Mouse (Mus musculus): ENCODE data around the gene Abcc1.

Gene Abcc1

GRCm38 (mm10) chr16:14444059-14444855, 82.9 kb downstream of the Abcc1 start:
- no peak for DNase-seq

- no peak for DNase-seq
These were observed 83.8 kb downstream of the Abcc1 start for GRCm38 (mm10) chr16:14445197-14445596.

- DNase-seq: no peak
These were observed 86.0 kb downstream of the Abcc1 start for GRCm38 (mm10) chr16:14447366-14447765.

GRCm38 (mm10) chr16:14448307-14448706, 86.9 kb downstream of the Abcc1 start:
- DNase-seq: no peak

GRCm38 (mm10) chr16:14449861-14450260, 88.5 kb downstream of the Abcc1 start:
- no peak for DNase-seq

- peak; percentile 3 for DNase-seq
These were observed 90.2 kb downstream of the Abcc1 start for GRCm38 (mm10) chr16:14451374-14452046.

- DNase-seq: no peak
These were observed 101.2 kb downstream of the Abcc1 start for GRCm38 (mm10) chr16:14462535-14462934.

GRCm38 (mm10) chr16:14465016-14465415, 103.7 kb downstream of the Abcc1 start:
- DNase-seq: no peak

- DNase-seq: no peak
These were observed 107.0 kb downstream of the Abcc1 start for GRCm38 (mm10) chr16:14468351-14468750.

GRCm38 (mm10) chr16:14468841-14469240, 107.5 kb downstream of the Abcc1 start:
- no peak for DNase-seq

- no peak for DNase-seq
These were observed 110.8 kb downstream of the Abcc1 start for GRCm38 (mm10) chr16:14472171-14472570.

GRCm38 (mm10) chr16:14473686-14474085, 112.3 kb downstream of the Abcc1 start:
- DNase-seq: no peak

GRCm38 (mm10) chr16:14475001-14475400, 113.6 kb downstream of the Abcc1 start:
- DNase-seq: no peak

- DNase-seq: no peak
These were observed 114.7 kb downstream of the Abcc1 start for GRCm38 (mm10) chr16:14476056-14476455.

GRCm38 (mm10) chr16:14476701-14477400, 115.5 kb downstream of the Abcc1 start:
- no peak for DNase-seq

GRCm38 (mm10) chr16:14477510-14478300, 116.3 kb downstream of the Abcc1 start:
- no peak for DNase-seq

- DNase-seq: no peak
These were observed 118.3 kb downstream of the Abcc1 start for GRCm38 (mm10) chr16:14479641-14480040.

GRCm38 (mm10) chr16:14483221-14483620, 121.9 kb downstream of the Abcc1 start:
- DNase-seq: no peak

- peak; percentile 28 for DNase-seq
These were observed 132.2 kb downstream of the Abcc1 start for GRCm38 (mm10) chr16:14493491-14494114.

- no peak for DNase-seq
These were observed 140.4 kb downstream of the Abcc1 start for GRCm38 (mm10) chr16:14501649-14502360.

GRCm38 (mm10) chr16:14506461-14506860, 145.1 kb downstream of the Abcc1 start:
- DNase-seq: no peak

Data from lung, postnatal 36 days (tissue).